Mouse (Mus musculus): ENCODE data around the gene Cklf.
"Not testable (repeated sequence)": the region's sequence is repeated elsewhere in the genome, so short reads cannot be mapped to it uniquely, and the experiment has no call there.

The Cklf gene

DNA sequence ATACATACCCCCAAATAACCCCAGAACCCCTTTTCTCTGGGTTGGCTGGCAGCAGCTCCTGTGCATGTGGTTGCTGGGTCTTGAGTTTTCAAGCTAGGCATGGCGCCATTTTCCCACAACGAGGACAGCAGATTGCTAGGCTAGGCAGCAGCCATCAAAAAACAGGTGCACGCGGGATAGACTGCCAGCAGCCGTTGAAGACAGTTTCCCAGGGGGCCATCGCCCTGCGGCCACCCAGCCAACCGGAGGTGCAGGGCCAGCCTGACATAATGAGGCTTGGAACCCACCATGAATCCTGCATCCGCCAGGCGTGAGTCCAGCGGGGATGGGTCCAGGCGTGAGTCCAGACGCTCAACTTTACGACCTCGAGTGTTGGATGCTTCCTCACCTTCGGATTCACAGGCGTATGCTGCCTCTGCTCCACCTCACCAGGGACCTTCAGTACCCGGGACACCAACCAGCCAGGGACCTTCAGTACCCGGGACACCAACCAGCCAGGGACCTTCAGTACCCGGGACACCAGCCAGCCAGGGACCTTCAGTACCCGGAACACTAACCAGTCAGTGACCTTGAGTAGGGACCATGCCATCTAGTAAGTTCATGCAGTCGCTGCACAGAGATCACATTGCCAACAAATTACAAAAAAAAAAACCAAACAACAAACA is 13.7 kb downstream of the Cklf start:
- not testable (repeated sequence) for DNase-seq

DNA sequence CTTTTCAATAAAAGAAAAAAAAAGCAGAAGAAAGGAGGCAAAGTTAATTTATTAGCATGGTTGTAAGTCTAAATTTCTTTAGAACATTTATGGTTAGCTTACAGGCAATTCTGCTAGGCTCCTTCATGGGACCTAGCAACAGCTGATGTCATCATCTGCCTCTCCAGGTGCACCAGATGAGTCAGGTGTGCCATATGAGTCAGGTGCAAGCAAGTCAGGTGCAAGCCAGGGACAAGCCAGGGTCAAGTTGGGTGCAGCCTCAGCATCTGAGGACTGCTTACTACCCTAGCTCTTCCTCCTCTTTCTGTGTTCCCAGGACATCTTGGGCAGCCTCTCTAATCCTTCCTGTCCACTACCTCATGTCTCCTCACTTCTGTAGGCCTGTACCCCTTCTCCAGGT is 17.7 kb downstream of the Cklf start:
- no peak for DNase-seq

DNA sequence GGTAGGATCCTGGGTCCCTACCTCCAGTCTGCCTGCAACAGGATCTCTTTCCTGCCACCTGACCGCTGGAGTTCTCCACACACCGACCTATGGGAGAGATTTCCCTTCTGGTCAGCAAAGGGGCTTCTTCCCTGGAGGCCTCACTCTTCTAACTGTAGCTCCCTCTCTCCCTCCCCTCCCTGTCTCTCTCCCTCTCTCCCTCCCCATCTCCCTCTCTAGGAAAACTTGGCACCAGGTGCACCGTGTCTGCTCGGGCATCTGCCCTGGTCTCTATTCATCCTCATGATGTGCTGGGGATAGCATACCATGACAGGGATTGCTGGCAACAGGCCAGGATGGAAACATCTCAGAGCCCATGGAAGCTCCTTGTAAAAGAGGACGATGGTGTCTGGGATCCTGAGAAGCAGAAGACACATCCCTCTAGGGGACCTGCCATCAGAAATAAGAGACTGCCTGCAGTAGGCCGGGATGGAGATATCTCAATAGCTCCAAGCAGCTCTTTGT is 18.3 kb downstream of the Cklf start:
- DNase-seq, result no peak

DNA sequence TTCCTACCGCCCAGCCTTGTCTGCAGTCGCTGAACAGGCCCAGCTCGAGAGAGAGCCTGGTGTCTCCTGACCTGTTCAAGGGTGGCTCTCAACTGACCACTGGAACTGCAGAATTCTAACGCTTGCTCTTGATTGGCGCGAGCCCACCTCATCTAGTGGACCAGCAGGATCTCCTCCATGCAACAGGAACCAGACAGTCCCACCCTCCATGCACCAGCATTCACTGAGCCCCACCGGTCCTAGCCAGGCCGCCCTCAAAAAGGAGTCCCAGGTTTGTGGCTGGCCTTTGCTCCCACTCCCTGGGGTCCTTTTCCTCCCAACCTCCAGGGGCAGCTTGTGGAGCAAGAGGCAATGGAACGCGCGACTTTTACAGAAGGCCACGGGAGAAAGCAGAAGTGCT is 42.4 kb downstream of the Cklf start, which contains the start of gene Cmtm2a:
TSS of gene Cmtm2a (minus strand) at position 101 of the 400 bp plus-strand sequence.
- not testable (repeated sequence) for DNase-seq

DNA sequence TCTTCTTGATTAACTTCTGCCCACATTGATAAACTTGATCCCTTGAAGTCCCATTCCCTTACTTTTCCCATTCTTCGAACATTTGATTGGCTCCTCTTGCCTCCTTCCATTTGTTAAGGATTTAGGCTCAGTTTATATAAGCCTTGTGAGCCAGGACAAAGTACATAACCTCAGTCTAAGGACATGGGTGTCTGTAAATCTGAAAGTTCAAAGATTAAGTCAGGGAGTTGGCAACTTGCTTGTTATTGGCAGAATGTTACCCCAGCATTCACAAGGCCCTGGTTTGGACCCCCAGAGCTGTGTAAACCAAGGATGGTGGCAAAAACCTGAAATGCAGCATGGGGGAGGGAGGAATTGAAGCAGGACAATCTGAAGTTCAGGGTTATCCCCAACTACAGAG is 43.7 kb downstream of the Cklf start:
- no peak for DNase-seq

DNA sequence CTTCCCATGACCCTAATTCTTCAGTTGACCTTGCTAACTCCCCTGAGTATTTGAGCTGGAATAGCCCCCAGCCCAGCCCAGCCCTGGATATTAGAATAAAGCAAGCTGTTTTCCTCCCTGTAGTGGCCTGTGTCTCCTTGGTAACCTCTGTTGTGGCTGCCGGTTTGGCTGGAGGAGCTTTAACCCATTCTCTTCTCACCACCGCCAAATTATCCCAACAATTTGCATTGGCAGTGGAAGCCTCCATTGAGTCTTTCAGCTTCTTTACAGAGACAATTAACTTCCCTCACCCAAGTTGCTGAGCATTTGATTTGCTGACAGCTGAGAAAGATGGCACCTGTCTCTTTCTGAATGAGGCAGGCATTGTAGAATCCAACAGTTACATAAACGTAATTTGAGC is 50.9 kb downstream of the Cklf start:
- DNase-seq, result not testable (repeated sequence)

DNA sequence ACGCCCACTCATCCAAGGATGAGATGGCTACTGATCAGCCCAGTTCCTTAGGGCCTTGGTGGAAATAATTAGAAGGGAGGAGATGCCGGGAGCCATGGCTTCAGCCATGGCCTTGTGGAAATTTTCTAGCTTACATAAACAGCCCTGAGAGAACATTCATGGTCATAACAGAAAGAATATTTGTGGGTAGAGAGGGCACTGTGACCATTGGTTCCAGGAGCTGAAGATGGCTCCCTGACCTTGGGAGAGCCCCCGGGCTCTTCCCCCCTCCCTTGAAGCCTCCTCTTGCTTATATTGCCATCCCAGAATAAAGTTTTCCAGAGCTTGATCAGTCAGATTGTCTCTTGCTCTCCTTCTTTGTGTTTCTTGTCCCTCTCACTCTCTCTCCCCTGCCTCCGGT is 51.9 kb downstream of the Cklf start:
- not testable (repeated sequence) for DNase-seq

DNA sequence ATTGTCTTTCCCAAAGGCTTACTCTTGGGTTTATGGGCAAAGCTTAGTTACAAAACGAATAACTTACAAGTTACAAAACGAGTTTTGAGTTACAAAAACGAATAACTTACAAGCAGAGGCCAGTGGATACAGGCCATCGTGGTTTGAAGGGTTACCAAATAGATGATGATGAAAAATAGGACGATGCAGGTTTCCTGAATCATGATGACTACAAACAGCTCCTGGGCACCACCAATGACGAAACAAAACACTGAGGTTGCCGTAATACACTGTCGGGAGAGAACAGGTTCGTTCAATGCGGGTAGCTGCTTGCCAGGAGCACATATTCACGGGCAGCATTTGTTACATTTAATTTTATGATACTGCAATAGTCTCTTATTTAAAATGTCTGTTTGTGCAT is 54.3 kb downstream of the Cklf start:
- DNase-seq, result no peak

DNA sequence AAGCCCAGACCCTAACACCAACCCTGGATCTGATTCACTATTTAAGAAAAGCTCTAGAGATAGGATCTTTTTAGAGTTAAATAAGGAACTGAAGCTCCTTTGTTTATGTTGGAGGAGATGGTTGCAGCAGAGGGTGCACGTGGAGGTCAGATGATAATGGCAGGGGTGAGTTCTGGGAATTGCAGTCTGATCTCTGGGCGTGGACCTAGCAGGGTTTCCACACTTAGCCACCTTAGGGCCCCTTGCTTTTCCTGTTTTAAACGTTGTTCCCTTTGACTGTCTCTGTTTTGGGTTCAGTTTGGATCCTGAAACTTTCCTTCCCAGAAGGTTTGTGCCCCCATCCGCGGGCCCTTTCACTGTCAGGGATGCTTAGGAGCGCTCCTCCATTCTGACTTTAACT is 57.7 kb downstream of the Cklf start:
- DNase-seq, result not testable (repeated sequence)

DNA sequence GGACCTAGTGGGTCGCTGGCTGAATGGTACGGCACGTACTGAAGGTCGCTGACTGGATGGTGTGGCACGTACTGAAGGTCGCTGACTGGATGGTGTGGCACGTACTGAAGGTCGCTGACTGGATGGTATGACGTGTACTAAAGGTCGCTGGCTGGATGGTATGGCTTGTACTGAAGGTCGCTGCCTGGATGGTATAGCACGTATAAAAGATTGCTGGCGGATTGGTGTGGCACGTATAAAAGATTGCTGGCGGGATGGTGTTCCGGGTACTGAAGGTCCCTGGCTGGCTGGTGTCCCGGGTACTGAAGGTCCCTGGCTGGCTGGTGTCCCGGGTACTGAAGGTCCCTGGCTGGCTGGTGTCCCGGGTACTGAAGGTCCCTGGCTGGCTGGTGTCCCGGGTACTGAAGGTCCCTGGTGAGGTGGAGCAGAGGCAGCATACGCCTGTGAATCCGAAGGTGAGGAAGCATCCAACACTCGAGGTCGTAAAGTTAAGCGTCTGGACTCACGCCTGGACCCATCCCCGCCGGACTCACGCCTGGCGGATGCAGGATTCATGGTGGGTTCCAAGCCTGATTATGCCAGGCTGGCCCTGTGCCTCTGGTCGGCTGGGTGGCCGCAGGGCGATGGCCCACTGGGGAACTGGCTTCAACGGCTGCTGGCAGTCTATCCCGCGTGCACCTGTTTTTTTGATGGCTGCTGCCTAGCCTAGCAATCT is 58.9 kb downstream of the Cklf start, which contains the start of the genes Gm45711 and Cmtm1:
TSS of gene Gm45711 (minus strand) at position 641 of the 715 bp plus-strand sequence.
TSS of gene Cmtm1 (minus strand) at position 705 of the 715 bp plus-strand sequence.
- not testable (repeated sequence) for DNase-seq

DNA sequence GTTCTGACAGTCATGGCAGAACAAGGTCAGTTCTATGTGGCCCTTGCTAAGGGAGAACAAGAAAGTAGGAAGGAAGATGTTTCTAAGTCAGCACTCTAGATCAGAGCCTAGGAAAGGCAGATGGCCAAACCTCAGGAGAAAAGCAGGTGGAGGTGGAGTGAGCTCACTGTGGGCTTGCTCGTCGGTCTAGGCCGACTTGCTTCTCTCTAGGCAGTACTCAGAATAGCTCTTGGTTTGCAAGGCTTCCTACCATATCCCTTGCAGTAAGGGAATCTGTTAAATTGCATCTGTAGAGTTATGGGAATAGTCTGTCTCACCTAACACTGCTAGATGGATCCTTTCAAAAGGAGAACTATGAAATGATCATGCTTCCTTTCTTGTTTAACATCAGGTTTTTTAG is 61.4 kb downstream of the Cklf start:
- DNase-seq, result not testable (repeated sequence)

DNA sequence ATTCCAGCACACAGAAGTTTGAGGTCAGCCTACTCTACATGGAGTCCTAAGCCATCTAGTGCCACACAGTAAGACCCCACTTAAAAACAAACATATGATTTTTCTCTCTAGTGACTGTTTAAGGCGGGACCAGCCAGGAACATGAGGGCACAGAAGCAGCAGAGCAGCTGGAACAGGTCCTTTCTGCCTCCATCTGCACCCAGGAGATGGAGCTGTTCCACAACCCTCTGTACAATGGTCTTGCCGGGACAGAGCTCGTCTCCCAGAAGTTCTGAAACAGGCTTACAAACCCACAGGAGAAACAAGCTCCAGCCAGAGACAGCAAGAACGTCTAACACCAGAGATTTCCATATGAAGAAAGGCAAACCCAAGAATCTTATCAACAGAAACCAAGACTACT is 62.6 kb downstream of the Cklf start:
- DNase-seq, result no peak
